Mouse (Mus musculus) heart, adult 9 months (tissue): ENCODE measurements around the gene Iqck.
A peak's percentile ranks its signal among the peaks of the same experiment; 100 is the strongest.

Source experiments
- DNase-seq, 2 experiments: peaks; one replicate each; pipeline ENCODE4 v3.0.0; 2022; ENCODE audit warnings: low spot score in 2 of 2

Gene Iqck

GRCm38 (mm10) chr7:118855171-118855876 is at the start of gene Iqck:
Gene Iqck (plus strand): TSS chr7:118855752.
- peak; percentile 83 to 89 for DNase-seq

GRCm38 (mm10) chr7:118806631-118807411 is 48.7 kb upstream of the Iqck start:
- DNase-seq: peak; percentile 63 to 65

GRCm38 (mm10) chr7:118807899-118808298 is 47.7 kb upstream of the Iqck start:
- peak in 1 of 2 experiments; percentile 40 for DNase-seq

GRCm38 (mm10) chr7:118811407-118812106 is 44.0 kb upstream of the Iqck start:
- DNase-seq: peak; percentile 51 to 52

GRCm38 (mm10) chr7:118813592-118813991 is 42.0 kb upstream of the Iqck start:
- DNase-seq: no peak

GRCm38 (mm10) chr7:118816275-118816674 is 39.3 kb upstream of the Iqck start:
- DNase-seq: no peak

GRCm38 (mm10) chr7:118817741-118818140 is 37.8 kb upstream of the Iqck start:
- no peak for DNase-seq

- no peak for DNase-seq
Measured at GRCm38 (mm10) chr7:118819666-118820065, 35.9 kb upstream of the Iqck start.

- peak; percentile 68 to 82 for DNase-seq
Measured at GRCm38 (mm10) chr7:118821356-118821755, 34.2 kb upstream of the Iqck start.

GRCm38 (mm10) chr7:118821887-118822556 is 33.5 kb upstream of the Iqck start:
- no peak for DNase-seq

- no peak for DNase-seq
Measured at GRCm38 (mm10) chr7:118824451-118824850, 31.1 kb upstream of the Iqck start.

- no peak for DNase-seq
Measured at GRCm38 (mm10) chr7:118827975-118828416, 27.6 kb upstream of the Iqck start.

- no peak for DNase-seq
Measured at GRCm38 (mm10) chr7:118837901-118838300, 17.7 kb upstream of the Iqck start.

GRCm38 (mm10) chr7:118841030-118841745 is 14.4 kb upstream of the Iqck start:
- no peak for DNase-seq

GRCm38 (mm10) chr7:118841796-118842195 is 13.8 kb upstream of the Iqck start:
- DNase-seq: peak in 1 of 2 experiments; percentile 32

GRCm38 (mm10) chr7:118842938-118843337 is 12.6 kb upstream of the Iqck start:
- no peak for DNase-seq

GRCm38 (mm10) chr7:118845141-118845540 is 10.4 kb upstream of the Iqck start:
- no peak for DNase-seq

- peak in 1 of 2 experiments; percentile 30 for DNase-seq
Measured at GRCm38 (mm10) chr7:118846329-118846728, 9.2 kb upstream of the Iqck start.

GRCm38 (mm10) chr7:118848796-118849195 is 6.8 kb upstream of the Iqck start:
- no peak for DNase-seq

GRCm38 (mm10) chr7:118849543-118850250 is 5.9 kb upstream of the Iqck start:
- no peak for DNase-seq
